Mouse (Mus musculus): ENCODE measurements around the gene Mmachc. TPM values are rescaled to one million over a fixed set of nuclear protein-coding genes. Genes with fewer than 3 reads are reported as not detected.
"Not testable (repeated sequence)": the region's sequence is repeated elsewhere in the genome, so short reads cannot be mapped to it uniquely, and the experiment has no call there.

Mmachc gene
- polyA plus RNA-seq, 1 experiment from 2014 or later = 5.9 TPM

GRCm38 (mm10) chr4:116676027-116676426 lies 32.2 kb downstream of the Mmachc start:
- no peak overlapping the region for H3K9ac ChIP-seq (ENCODE audit: low read depth, low read length)
- H3K4me1 ChIP-seq (replicated peaks; ENCODE audit: control insufficient read depth, insufficient read depth, low read length) = 0 out of 2 replicates have a peak, but pooled peaks cover 6% of the 10 kb centered on the region
- no peak overlapping the region for H3K4me3 ChIP-seq (ENCODE audit: low read depth, low read length)
- no peaks in the 10 kb centered on the region for H3K9me3 ChIP-seq (ENCODE audit: control insufficient read depth)
- 69% methylated on average over 3 of the region's 3 CpGs for WGBS
- H3K27me3 ChIP-seq (replicated peaks; ENCODE audit: control insufficient read depth, insufficient read depth, low read length) = no peaks in the 10 kb centered on the region
- no peak for ATAC-seq
- H3K36me3 ChIP-seq (ENCODE audit: control insufficient read depth, insufficient read depth) = no peaks in the 10 kb centered on the region
- no peak overlapping the region for H3K4me2 ChIP-seq (replicated peaks; ENCODE audit: low read depth)
- TF ChIP-seq CTCF (IDR thresholded peaks at IDR 0.05; ENCODE audit: low read depth) = no peak
- no peak overlapping the region for H3K27ac ChIP-seq (ENCODE audit: low read depth, low read length)

GRCm38 (mm10) chr4:116674761-116675160 lies 33.4 kb downstream of the Mmachc start:
- not testable (repeated sequence) for H3K36me3 ChIP-seq (ENCODE audit: control insufficient read depth, insufficient read depth); H3K9me3 ChIP-seq (ENCODE audit: control insufficient read depth); H3K9ac ChIP-seq (ENCODE audit: low read depth, low read length); H3K27me3 ChIP-seq (replicated peaks; ENCODE audit: control insufficient read depth, insufficient read depth, low read length); H3K27ac ChIP-seq (ENCODE audit: low read depth, low read length); ATAC-seq; H3K4me1 ChIP-seq (replicated peaks; ENCODE audit: control insufficient read depth, insufficient read depth, low read length); H3K4me3 ChIP-seq (ENCODE audit: low read depth, low read length); H3K4me2 ChIP-seq (replicated peaks; ENCODE audit: low read depth)
- 85% methylated on average over 6 of the region's 6 CpGs for WGBS

- Histone ChIP-seq H3K4me2 (replicated peaks; ENCODE audit: low read depth) (no peak overlapping the region; the same call in 1 of the 2 replicates), H3K36me3 (ENCODE audit: control insufficient read depth, insufficient read depth) (no peaks in the 10 kb centered on the region), H3K27ac (ENCODE audit: low read depth, low read length) (0 out of 2 replicates have a peak overlapping the region, but pooled peaks have one; percentile 23), H3K27me3 (replicated peaks; ENCODE audit: control insufficient read depth, insufficient read depth, low read length) (no peaks in the 10 kb centered on the region), H3K4me3 (ENCODE audit: low read depth, low read length) (no peak overlapping the region), H3K9ac (ENCODE audit: low read depth, low read length) (no peak overlapping the region), H3K4me1 (replicated peaks; ENCODE audit: control insufficient read depth, insufficient read depth, low read length) (0 out of 2 replicates have a peak, but pooled peaks cover 9% of the 10 kb centered on the region), H3K9me3 (ENCODE audit: control insufficient read depth) (no peaks in the 10 kb centered on the region)
- peak; percentile 44 for TF ChIP-seq CTCF (IDR thresholded peaks at IDR 0.05; ENCODE audit: low read depth)
- ATAC-seq = peak; percentile 99
- 18% methylated on average over 2 of the region's 2 CpGs for WGBS
Observed at GRCm38 (mm10) chr4:116672785-116673184, 35.4 kb downstream of the Mmachc start.

- H3K4me2 ChIP-seq (replicated peaks; ENCODE audit: low read depth) = no peak overlapping the region
- H3K4me1 ChIP-seq (replicated peaks; ENCODE audit: control insufficient read depth, insufficient read depth, low read length) = 0 out of 2 replicates have a peak, but pooled peaks cover 9% of the 10 kb centered on the region
- TF ChIP-seq CTCF (IDR thresholded peaks at IDR 0.05; ENCODE audit: low read depth) = peak; percentile 62
- H3K27ac ChIP-seq (ENCODE audit: low read depth, low read length) = no peak overlapping the region
- no peak overlapping the region for H3K9ac ChIP-seq (ENCODE audit: low read depth, low read length)
- no peaks in the 10 kb centered on the region for H3K9me3 ChIP-seq (ENCODE audit: control insufficient read depth)
- ATAC-seq = no peak
- no peaks in the 10 kb centered on the region for H3K27me3 ChIP-seq (replicated peaks; ENCODE audit: control insufficient read depth, insufficient read depth, low read length)
- no peaks in the 10 kb centered on the region for H3K36me3 ChIP-seq (ENCODE audit: control insufficient read depth, insufficient read depth)
- 69% methylated on average over 2 of the region's 2 CpGs for WGBS
- no peak overlapping the region for H3K4me3 ChIP-seq (ENCODE audit: low read depth, low read length)
Observed at GRCm38 (mm10) chr4:116669291-116669690, 38.9 kb downstream of the Mmachc start.

- TF ChIP-seq CTCF (IDR thresholded peaks at IDR 0.05; ENCODE audit: low read depth) = no peak
- Histone ChIP-seq H3K4me1 (replicated peaks; ENCODE audit: control insufficient read depth, insufficient read depth, low read length) (0 out of 2 replicates have a peak, but pooled peaks cover 5% of the 10 kb centered on the region), H3K36me3 (ENCODE audit: control insufficient read depth, insufficient read depth) (no peaks in the 10 kb centered on the region), H3K4me3 (ENCODE audit: low read depth, low read length) (no peak overlapping the region), H3K27me3 (replicated peaks; ENCODE audit: control insufficient read depth, insufficient read depth, low read length) (no peaks in the 10 kb centered on the region), H3K9me3 (ENCODE audit: control insufficient read depth) (no peaks in the 10 kb centered on the region), H3K27ac (ENCODE audit: low read depth, low read length) (no peak overlapping the region), H3K4me2 (replicated peaks; ENCODE audit: low read depth) (no peak overlapping the region), H3K9ac (ENCODE audit: low read depth, low read length) (0 out of 2 replicates have a peak overlapping the region, but pooled peaks have one; percentile 17)
- ATAC-seq = no peak
- WGBS = 33% methylated on average over 3 of the region's 3 CpGs
Observed at GRCm38 (mm10) chr4:116668145-116668544, 40.1 kb downstream of the Mmachc start.

GRCm38 (mm10) chr4:116666625-116667024 lies 41.6 kb downstream of the Mmachc start:
- Histone ChIP-seq H3K27ac (ENCODE audit: low read depth, low read length) (no peak overlapping the region), H3K9me3 (ENCODE audit: control insufficient read depth) (no peaks in the 10 kb centered on the region), H3K4me1 (replicated peaks; ENCODE audit: control insufficient read depth, insufficient read depth, low read length) (0 out of 2 replicates have a peak, but pooled peaks cover 3% of the 10 kb centered on the region), H3K9ac (ENCODE audit: low read depth, low read length) (no peak overlapping the region), H3K36me3 (ENCODE audit: control insufficient read depth, insufficient read depth) (no peaks in the 10 kb centered on the region), H3K27me3 (replicated peaks; ENCODE audit: control insufficient read depth, insufficient read depth, low read length) (no peaks in the 10 kb centered on the region), H3K4me2 (replicated peaks; ENCODE audit: low read depth) (no peak overlapping the region), H3K4me3 (ENCODE audit: low read depth, low read length) (no peak overlapping the region)
- WGBS = 60% methylated on average over 4 of the region's 4 CpGs
- no peak for ATAC-seq
- no peak for TF ChIP-seq CTCF (IDR thresholded peaks at IDR 0.05; ENCODE audit: low read depth)

- Histone ChIP-seq H3K4me1 (replicated peaks; ENCODE audit: control insufficient read depth, insufficient read depth, low read length) (peaks cover 7% of the 10 kb centered on the region; the same call in 1 of the 2 replicates), H3K4me2 (replicated peaks; ENCODE audit: low read depth) (no peak overlapping the region), H3K36me3 (ENCODE audit: control insufficient read depth, insufficient read depth) (no peaks in the 10 kb centered on the region), H3K4me3 (ENCODE audit: low read depth, low read length) (no peak overlapping the region), H3K9me3 (ENCODE audit: control insufficient read depth) (no peaks in the 10 kb centered on the region), H3K27me3 (replicated peaks; ENCODE audit: control insufficient read depth, insufficient read depth, low read length) (no peaks in the 10 kb centered on the region), H3K9ac (ENCODE audit: low read depth, low read length) (no peak overlapping the region), H3K27ac (ENCODE audit: low read depth, low read length) (no peak overlapping the region)
- 96% methylated on average over 1 of the region's 1 CpGs for WGBS
- TF ChIP-seq CTCF (IDR thresholded peaks at IDR 0.05; ENCODE audit: low read depth) = 0 out of 2 replicates have a peak, but pooled peaks have one; percentile 18
- ATAC-seq = no peak
Observed at GRCm38 (mm10) chr4:116661998-116662397, 46.2 kb downstream of the Mmachc start.

All from intestine, postnatal 0 days (tissue).